Mouse (Mus musculus): ENCODE measurements around the gene Tob2. TPM values are rescaled to one million over a fixed set of nuclear protein-coding genes. Genes with fewer than 3 reads are reported as not detected.
A peak's percentile ranks its signal among the peaks of the same experiment; 100 is the strongest.

Gene Tob2
- polyA plus RNA-seq, 1 experiment from 2014 or later: 15.7 TPM

DNA sequence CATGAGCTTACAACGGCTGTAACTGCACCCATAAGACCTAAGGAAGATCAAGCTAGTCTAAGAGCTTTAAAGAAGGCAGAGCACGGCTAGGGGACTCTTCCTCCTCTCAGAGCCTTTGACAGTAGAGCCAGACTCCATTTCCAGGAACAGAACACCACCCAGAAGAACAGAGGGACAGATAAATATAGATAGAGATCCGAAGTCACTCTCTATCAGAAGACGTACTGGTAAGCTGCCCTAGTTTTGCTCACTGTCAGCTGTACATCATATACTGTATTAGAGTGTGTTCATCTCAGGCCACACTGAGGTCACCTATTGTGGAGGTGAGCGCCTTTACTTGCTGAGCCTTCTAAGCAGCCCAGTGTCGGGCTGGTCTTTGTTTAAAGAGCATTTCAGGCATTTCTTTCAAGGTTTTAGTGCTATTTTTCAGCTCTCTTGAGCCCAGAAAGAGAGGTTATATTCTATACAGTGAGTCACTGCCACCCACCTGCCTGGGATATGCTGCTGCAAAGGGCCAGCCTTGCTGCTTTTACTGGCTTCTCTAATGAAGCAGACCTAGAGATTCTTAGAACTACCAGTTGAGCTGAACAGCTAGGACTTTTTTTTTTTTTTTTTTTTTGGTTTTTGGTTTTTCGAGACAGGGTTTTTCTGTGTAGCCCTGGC, 32.7 kb upstream of the Tob2 start:
- H3K27ac ChIP-seq (ENCODE audit: low read depth, low read length): no peak overlapping the region
- H3K4me1 ChIP-seq (ENCODE audit: control insufficient read depth, insufficient read depth, low read depth, low read length): no peaks in the 10 kb centered on the region
- H3K4me3 ChIP-seq (ENCODE audit: low read length): no peak overlapping the region
- ATAC-seq: no peak
- no peaks in the 10 kb centered on the region for H3K27me3 ChIP-seq (replicated peaks; ENCODE audit: control insufficient read depth, insufficient read depth, low read length)
- H3K9me3 ChIP-seq (ENCODE audit: control insufficient read depth, low read length): no peaks in the 10 kb centered on the region
- H3K4me2 ChIP-seq (ENCODE audit: low read length): no peak overlapping the region
- peaks cover 30% of the 10 kb centered on the region for H3K36me3 ChIP-seq (ENCODE audit: control insufficient read depth, insufficient read depth, low read length)
- no peak overlapping the region for H3K9ac ChIP-seq (ENCODE audit: low read depth, low read length)
- WGBS: 91% methylated on average over 7 of the region's 7 CpGs

- no peak for ATAC-seq
- Histone ChIP-seq H3K27ac (ENCODE audit: low read depth, low read length) (no peak overlapping the region), H3K9me3 (ENCODE audit: control insufficient read depth, low read length) (no peaks in the 10 kb centered on the region), H3K4me2 (ENCODE audit: low read length) (no peak overlapping the region), H3K4me1 (ENCODE audit: control insufficient read depth, insufficient read depth, low read depth, low read length) (no peaks in the 10 kb centered on the region), H3K4me3 (ENCODE audit: low read length) (no peak overlapping the region), H3K27me3 (replicated peaks; ENCODE audit: control insufficient read depth, insufficient read depth, low read length) (no peaks in the 10 kb centered on the region), H3K36me3 (ENCODE audit: control insufficient read depth, insufficient read depth, low read length) (peaks cover 20% of the 10 kb centered on the region; the same call in 1 of the 2 replicates), H3K9ac (ENCODE audit: low read depth, low read length) (no peak overlapping the region)
- 94% methylated on average over 7 of the region's 7 CpGs for WGBS
Measured at GRCm38 (mm10) chr15:81889175-81889574, 30.6 kb upstream of the Tob2 start.

DNA sequence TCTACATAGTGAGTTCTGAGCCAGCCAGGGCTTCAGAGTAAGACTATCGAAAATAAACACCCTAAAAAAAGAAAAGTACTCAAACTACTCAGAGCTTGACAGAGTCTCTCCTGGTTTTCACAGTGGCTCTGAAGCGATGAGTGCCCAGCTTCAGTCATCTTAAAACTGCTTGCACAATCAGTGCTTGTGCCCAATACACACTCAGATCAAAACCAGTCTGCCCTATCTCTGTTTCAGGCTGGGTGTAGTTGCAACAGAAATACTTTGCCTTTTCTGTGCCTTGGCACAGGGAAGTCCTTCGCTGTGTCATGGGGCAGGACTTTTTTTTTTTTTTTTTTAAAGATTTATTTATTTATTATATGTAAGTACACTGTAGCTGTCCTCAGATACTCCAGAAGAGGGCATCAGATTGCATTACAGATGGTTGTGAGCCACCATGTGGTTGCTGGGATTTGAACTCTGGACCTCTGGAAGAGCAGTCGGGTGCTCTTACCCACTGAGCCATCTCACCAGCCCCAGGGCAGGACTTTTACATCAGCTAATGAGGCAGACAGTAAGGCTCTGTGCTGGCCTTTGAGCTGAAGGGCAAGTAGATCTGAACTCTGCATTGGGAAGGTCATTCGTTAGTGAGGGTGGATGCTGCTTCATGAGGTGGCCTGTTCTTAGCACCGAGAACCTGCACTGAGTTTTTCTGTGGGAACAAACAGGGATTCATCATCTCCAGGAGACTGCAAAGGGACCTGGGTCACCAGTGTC, 28.4 kb upstream of the Tob2 start:
- Histone ChIP-seq H3K27ac (ENCODE audit: low read depth, low read length) (no peak overlapping the region), H3K27me3 (replicated peaks; ENCODE audit: control insufficient read depth, insufficient read depth, low read length) (no peaks in the 10 kb centered on the region), H3K9ac (ENCODE audit: low read depth, low read length) (no peak overlapping the region), H3K36me3 (ENCODE audit: control insufficient read depth, insufficient read depth, low read length) (peaks cover 20% of the 10 kb centered on the region; the same call in 1 of the 2 replicates), H3K4me1 (ENCODE audit: control insufficient read depth, insufficient read depth, low read depth, low read length) (no peaks in the 10 kb centered on the region), H3K4me2 (ENCODE audit: low read length) (no peak overlapping the region), H3K9me3 (ENCODE audit: control insufficient read depth, low read length) (no peaks in the 10 kb centered on the region), H3K4me3 (ENCODE audit: low read length) (no peak overlapping the region)
- 91% methylated on average over 6 of the region's 6 CpGs for WGBS
- no peak for ATAC-seq

- Histone ChIP-seq H3K4me1 (ENCODE audit: control insufficient read depth, insufficient read depth, low read depth, low read length) (peaks cover 3% of the 10 kb centered on the region), H3K4me3 (ENCODE audit: low read length) (no peak overlapping the region), H3K27me3 (replicated peaks; ENCODE audit: control insufficient read depth, insufficient read depth, low read length) (no peaks in the 10 kb centered on the region), H3K9ac (ENCODE audit: low read depth, low read length) (no peak overlapping the region), H3K9me3 (ENCODE audit: control insufficient read depth, low read length) (no peaks in the 10 kb centered on the region), H3K4me2 (ENCODE audit: low read length) (no peak overlapping the region), H3K36me3 (ENCODE audit: control insufficient read depth, insufficient read depth, low read length) (peaks cover 12% of the 10 kb centered on the region; the same call in 1 of the 2 replicates), H3K27ac (ENCODE audit: low read depth, low read length) (no peak overlapping the region)
- 66% methylated on average over 3 of the region's 3 CpGs for WGBS
- no peak for ATAC-seq
Measured at GRCm38 (mm10) chr15:81885418-81885934, 26.9 kb upstream of the Tob2 start.

GRCm38 (mm10) chr15:81882348-81882747, 23.8 kb upstream of the Tob2 start:
- Histone ChIP-seq H3K4me3 (ENCODE audit: low read length) (no peak overlapping the region), H3K27ac (ENCODE audit: low read depth, low read length) (peak overlapping the region; percentile 45; the same call in 1 of the 2 replicates), H3K4me2 (ENCODE audit: low read length) (no peak overlapping the region), H3K36me3 (ENCODE audit: control insufficient read depth, insufficient read depth, low read length) (no peaks in the 10 kb centered on the region), H3K27me3 (replicated peaks; ENCODE audit: control insufficient read depth, insufficient read depth, low read length) (no peaks in the 10 kb centered on the region), H3K4me1 (ENCODE audit: control insufficient read depth, insufficient read depth, low read depth, low read length) (peaks cover 21% of the 10 kb centered on the region), H3K9me3 (ENCODE audit: control insufficient read depth, low read length) (no peaks in the 10 kb centered on the region), H3K9ac (ENCODE audit: low read depth, low read length) (no peak overlapping the region)
- 92% methylated on average over 3 of the region's 3 CpGs for WGBS
- ATAC-seq: no peak

GRCm38 (mm10) chr15:81879531-81880401, 21.2 kb upstream of the Tob2 start:
- 27% methylated on average over 5 of the region's 5 CpGs for WGBS
- Histone ChIP-seq H3K9me3 (ENCODE audit: control insufficient read depth, low read length) (no peaks in the 10 kb centered on the region), H3K27ac (ENCODE audit: low read depth, low read length) (peak overlapping the region; percentile 69), H3K4me2 (ENCODE audit: low read length) (peak overlapping the region; percentile 14), H3K4me1 (ENCODE audit: control insufficient read depth, insufficient read depth, low read depth, low read length) (peaks cover 21% of the 10 kb centered on the region), H3K4me3 (ENCODE audit: low read length) (no peak overlapping the region), H3K9ac (ENCODE audit: low read depth, low read length) (peak overlapping the region; percentile 20; the same call in 1 of the 2 replicates), H3K36me3 (ENCODE audit: control insufficient read depth, insufficient read depth, low read length) (no peaks in the 10 kb centered on the region), H3K27me3 (replicated peaks; ENCODE audit: control insufficient read depth, insufficient read depth, low read length) (no peaks in the 10 kb centered on the region)
- peak; percentile 93 for ATAC-seq

GRCm38 (mm10) chr15:81872262-81873136, 13.9 kb upstream of the Tob2 start, which contains the start of gene Aco2:
Gene Aco2, plus strand, starts transcription at chr15:81872309.
- peak; percentile 79 for ATAC-seq
- Histone ChIP-seq H3K4me3 (ENCODE audit: low read length) (peak within 1 kb of the TSS; percentile 91), H3K36me3 (ENCODE audit: control insufficient read depth, insufficient read depth, low read length) (peaks cover 23% of the 10 kb centered on the region), H3K4me2 (ENCODE audit: low read length) (peak within 1 kb of the TSS; percentile 92), H3K9ac (ENCODE audit: low read depth, low read length) (peak within 1 kb of the TSS; percentile 91), H3K27ac (ENCODE audit: low read depth, low read length) (peak within 1 kb of the TSS; percentile 99), H3K4me1 (ENCODE audit: control insufficient read depth, insufficient read depth, low read depth, low read length) (peaks cover 18% of the 10 kb centered on the region), H3K27me3 (replicated peaks; ENCODE audit: control insufficient read depth, insufficient read depth, low read length) (no peaks in the 10 kb centered on the region), H3K9me3 (ENCODE audit: control insufficient read depth, low read length) (no peaks in the 10 kb centered on the region)
- WGBS: 1% methylated on average over 52 of the region's 53 CpGs

GRCm38 (mm10) chr15:81871604-81872261, 13.1 kb upstream of the Tob2 start, which contains the start of gene Phf5a:
Gene Phf5a, minus strand, starts transcription at chr15:81871911.
- no peaks in the 10 kb centered on the region for H3K9me3 ChIP-seq (ENCODE audit: control insufficient read depth, low read length)
- H3K27me3 ChIP-seq (replicated peaks; ENCODE audit: control insufficient read depth, insufficient read depth, low read length): no peaks in the 10 kb centered on the region
- peak within 1 kb of the TSS; percentile 99 for H3K27ac ChIP-seq (ENCODE audit: low read depth, low read length)
- H3K9ac ChIP-seq (ENCODE audit: low read depth, low read length): peak within 1 kb of the TSS; percentile 91
- peak; percentile 88 for ATAC-seq
- WGBS: under 1% methylated on average over 30 of the region's 30 CpGs
- H3K36me3 ChIP-seq (ENCODE audit: control insufficient read depth, insufficient read depth, low read length): peaks cover 25% of the 10 kb centered on the region
- peak within 1 kb of the TSS; percentile 92 for H3K4me2 ChIP-seq (ENCODE audit: low read length)
- peaks cover 18% of the 10 kb centered on the region for H3K4me1 ChIP-seq (ENCODE audit: control insufficient read depth, insufficient read depth, low read depth, low read length)
- peak within 1 kb of the TSS; percentile 91 for H3K4me3 ChIP-seq (ENCODE audit: low read length)
